Mouse (Mus musculus): ENCODE data around the gene Nol4l.

Gene Nol4l

DNA sequence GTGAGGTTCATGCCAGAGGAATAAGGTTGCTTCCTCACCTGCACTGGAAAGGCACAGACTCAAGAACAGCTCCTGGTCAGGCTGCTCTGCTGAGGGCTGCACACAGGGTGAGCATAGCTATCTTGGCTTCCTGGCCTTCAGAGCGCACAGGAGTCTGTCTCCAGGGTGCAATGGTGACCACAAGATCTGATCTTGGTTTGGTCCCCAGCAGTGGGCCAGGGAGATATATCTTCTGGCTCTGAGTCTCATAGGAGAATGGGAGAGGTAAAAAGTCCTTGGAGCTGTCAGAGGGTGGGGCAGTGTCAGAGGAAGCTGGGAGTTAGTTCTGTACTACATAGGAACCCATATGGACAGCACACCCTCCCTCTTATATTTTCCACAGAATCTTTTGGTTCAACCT, 50.3 kb downstream of the Nol4l start:
- DNase-seq = no peak

DNA sequence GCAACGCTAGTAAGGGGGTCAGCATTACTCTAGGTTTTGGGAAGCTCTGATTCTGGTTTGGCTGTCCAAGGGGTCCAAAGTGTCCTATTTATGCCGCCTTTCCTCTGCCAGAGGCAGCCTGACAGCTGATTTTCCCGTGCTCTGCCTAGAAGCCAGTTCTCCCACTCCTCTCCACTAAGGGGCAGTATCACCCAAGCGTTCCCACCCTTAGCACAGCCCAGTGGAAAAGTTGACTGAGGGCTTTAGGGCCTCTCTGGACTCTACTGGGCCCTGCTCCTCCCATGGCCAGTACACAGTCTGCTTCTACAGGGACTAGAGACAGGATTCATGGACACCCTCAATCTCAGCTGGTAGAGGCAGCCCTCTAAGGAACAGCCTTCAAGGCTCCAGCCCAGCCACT, 51.2 kb downstream of the Nol4l start:
- DNase-seq = peak; percentile 69

DNA sequence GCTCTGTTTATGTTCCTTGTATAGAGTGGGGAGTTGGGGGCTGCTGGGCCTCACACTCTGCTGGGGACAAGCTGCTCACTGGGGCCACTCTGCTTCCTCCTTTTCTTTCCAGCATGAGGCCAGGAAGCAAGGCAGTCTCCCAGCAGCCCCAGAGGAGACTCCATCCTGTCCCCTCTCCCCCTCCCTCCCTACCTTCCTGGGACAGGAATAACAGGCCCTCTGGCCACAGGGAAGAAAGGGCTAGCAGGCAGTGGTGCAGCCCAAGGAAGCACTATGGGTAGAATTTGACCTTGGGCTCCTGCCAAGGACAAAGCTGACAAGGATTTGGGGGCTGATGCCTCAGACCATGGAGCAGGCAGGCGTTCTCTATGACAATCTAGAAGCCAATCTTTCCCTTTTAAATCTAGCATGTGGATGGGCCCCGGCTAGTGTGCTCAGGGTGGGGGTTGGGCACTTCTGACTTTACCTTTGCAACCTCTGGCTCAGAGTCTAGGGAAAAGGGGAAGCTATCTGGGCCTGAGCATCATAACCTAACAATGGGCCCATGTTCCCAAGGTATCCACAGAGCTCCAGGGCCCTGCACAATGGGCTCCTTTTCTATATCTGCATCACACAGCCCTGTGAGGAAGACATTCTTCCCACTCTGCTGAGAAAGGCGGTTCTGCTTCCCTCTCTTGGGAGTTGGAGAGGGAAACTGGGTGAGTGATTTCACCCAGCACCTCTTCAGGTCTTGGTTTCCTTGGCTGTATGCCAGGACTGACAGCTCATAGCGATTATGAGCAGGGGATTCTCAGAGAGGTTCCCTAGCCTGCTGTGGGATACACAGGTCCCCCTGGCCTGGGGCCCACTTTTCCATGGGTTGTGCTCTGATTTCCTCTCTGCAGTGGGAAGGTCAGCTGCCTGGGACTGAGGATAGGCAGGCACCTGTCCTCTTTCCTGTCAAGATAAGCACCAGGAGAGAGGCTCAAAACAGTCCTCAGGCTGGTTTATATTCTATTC, 54.4 kb downstream of the Nol4l start:
- DNase-seq = peak; percentile 57

DNA sequence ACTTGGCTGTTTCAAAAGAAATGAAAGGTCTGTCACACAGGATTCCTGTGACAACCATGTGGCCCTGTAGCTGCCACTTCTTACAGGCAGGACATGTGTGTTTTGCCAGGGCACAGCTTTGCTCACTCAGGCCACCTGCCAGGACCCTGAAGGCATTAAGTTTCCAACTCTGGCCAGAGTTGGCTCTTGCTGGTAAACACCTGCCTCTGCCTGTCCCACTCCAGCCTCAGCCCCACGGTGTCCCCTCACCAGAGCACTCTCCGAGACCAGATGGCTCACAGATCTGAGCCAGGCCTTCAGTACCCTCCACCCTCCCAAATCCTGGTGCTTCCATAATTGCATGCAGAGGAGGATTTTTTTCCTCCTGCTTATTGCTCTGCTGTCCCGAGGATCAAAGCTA, 58.8 kb downstream of the Nol4l start:
- DNase-seq = no peak

DNA sequence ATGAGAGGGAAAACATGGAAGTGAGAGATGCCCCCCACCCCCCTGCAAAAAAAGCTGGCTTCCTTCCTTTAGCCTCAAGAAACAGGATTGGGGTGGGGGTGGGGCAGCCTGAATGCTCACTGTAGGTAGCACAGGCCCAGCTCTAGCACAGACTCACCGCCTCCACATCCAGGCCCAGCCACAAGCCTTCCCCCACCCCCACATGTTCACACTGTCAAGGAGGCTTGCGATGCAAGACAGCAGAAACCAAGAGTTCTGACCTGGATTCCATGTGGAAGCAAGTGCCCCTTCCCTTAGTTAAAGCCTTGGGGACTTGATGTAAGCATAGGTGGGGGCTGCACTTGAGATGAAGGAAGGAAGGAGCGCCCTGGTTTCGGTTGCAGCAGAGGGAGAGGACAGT, 60.0 kb downstream of the Nol4l start:
- DNase-seq = peak; percentile 67

DNA sequence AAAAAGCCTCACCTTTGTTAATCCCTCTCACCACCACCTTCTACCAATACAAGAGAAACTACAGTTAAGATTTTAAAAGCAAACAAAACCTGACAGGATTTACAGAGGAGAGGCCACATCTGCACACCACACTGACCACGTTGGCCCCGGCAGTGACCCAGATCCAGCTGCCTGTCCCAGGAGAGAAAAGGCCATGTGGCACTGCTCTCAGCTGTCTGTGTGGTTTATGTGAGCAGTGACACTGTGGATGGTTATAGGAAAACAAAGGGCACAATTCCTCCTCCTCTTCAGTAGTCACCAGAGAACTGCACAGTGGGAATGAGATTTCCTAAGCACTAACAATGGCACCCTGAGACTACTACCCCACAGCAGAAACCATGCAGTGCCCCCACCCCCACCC, 60.5 kb downstream of the Nol4l start:
- DNase-seq = no peak

DNA sequence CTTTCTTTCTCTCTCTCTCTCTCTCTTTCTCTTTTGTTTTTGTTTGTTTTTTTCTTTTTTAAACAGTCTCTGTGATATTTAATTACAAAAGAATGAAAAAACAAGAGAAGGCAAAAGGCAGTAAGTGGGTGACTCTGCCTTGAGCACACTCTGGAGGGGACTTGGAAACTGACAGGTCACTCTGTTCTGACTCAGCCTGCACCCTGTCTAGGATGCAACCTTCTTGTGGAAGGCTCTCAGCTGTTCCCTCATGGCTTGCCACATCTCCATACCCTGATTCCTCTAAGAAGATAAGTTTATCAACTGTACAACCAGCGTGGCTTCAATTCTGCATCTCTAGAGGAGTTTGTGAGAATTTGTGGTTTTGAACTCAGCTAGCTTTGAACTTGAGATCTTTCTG, 62.4 kb downstream of the Nol4l start:
- DNase-seq = no peak

DNA sequence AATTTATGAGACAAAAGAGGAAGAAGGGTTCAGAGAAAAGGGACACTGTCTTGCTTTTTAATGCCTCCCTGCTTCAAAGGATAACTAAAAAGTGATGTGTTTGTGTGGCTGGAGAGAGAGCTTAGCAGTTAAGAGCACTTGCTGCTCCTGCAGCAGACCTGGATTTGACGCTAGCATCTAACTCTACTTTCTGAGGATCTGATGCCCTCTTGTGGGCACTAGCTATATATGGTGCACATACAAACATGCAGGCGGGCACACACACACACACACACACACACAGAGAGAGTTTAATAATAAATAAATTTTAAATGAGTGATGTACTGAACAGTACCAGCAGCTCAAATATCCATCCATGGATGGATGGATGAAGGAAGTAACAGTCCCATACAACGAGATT, 66.5 kb downstream of the Nol4l start:
- no peak for DNase-seq

DNA sequence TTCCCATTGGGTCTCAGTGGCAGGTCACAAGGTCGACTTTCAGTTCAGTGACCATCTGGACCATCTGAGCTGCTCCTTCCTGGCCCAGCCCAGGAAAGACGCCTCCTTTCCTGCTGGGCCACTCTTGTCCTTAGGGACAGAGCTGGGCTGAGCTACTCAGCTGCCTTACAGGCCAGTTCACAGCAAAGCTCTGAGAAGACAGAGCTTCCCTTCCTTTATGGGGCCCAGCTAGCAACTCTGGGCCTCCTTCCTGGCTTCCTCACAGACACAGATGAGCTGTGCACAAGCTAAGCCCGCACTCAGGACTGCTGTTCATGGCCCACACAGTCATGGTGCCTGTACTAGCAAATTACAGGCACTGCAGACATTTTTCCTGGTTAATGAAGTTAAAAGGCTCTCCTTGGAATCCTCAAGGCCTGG, 71.7 kb downstream of the Nol4l start:
- DNase-seq = no peak

DNA sequence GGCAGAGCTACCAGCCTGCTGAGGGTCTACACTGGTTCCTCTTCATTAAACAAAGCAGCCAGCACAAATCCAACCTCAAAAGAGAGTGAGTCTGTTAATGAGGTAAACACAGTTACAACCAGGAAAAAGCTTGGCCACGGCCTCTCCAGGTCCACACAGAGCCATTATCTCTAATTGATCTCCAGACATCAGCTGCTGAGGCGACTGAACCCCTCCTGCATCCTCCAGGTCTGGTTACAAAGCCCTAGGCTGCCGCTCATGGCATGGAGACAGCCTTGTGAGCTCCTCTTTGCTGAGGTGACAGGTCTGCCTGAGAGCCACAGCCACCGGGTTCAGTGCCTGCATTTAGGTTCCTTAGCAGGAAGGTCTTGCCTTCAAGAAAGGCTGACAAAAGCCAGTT, 72.3 kb downstream of the Nol4l start:
- no peak for DNase-seq

DNA sequence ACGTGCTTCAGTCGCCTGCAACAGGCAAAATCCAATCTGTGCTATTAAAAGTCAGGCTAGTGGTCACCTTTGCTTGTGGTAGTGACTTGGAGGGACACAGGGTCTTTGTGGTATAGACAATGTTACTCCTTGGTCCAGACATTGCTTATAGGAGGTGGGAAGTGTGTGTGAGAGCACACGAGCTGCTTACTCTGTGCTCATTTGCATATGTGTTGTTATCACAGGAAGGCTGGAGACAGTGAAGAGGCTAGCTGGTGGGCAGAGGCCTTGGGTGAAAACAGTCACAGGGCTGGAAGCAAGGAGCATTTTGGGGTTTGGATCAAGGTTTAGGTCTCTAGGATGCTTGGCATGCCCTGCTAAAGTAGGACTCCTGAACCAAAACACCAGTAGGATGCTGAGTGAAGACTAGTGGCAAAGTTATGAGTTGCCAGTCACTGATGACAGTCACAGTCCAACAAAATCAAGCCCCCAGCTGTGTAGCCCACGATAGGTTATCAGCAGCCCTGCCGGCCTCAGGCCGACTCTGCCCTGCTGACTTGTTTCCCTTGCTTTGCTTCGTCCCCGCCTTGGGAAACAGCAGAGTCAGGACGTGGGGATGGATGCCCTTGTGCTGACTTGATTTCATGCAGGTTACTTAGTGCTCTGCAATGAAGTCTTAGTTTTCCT, 74.8 kb downstream of the Nol4l start:
- no peak for DNase-seq

DNA sequence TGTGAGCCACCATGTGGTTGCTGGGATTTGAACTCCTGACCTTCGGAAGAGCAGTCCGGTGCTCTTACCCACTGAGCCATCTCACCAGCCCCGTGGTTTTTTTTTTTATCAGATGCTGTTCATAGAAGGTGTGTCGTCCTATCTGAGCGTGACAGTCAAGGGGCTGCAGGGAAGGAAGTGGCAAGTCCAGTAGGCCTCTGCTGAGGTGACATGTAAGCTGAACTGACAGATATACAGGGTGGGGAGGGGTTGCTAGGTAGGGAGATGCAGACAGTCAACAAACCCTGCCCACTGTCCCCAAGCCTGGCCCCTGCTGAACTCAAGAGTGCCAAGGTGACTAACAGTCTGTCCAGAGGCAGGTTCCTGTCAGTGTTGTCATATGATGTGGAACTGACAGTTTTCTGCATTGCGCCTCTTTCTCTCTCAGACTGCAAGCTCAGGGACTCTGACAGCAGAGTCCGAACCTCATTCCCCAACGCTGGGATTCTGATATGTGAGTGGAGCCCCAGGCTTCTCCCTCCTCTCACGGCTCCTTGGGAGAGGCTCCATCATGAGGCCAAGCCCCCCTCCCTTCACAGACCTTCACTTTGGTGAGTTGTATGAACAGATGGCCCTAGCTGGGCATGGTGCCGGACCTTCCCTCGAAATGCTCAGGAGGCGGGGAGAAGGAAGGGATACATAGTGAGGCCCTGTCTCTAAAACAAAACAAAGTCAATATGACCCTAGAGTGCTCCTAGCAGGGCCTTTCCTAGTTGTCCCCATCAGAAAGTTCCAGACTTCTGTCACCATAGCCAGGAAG, 75.6 kb downstream of the Nol4l start:
- no peak for DNase-seq

DNA sequence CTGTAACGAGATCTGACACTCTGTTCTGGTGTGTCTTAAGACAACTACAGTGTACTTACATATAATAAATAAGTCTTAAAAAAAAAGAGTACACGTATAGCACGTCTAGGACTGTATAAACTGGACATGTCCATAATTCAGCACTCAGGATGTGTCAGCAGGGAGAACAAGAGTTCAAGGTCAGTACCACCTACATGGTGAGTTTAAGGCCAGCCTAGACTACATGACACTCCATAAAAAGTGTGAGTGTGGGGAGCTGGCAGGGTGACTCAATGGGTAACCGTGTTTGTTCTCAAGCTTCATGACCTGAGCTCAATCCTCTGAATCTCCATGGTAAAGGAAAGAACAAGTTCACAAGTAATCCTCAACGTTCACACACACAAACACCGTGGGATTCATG, 81.3 kb downstream of the Nol4l start:
- DNase-seq = no peak

DNA sequence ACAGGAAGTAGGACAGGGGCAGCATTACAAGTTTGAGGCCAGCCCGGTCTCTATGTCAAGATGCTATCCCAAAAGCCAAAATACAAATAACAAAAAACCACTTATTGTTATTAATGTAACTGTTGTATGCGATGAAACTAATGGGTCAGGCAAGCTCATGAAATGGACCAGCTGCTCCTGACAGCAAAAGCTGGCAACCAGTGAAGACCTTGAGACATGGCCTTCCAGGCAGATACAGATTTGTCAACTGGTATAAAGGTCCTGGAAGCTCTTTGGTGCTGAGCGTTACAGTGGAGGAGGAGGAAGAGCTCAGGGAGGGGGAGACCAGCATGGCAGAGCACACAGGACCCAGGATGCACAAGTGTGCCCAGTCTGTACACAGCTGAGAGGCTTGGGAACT, 82.1 kb downstream of the Nol4l start:
- no peak for DNase-seq

DNA sequence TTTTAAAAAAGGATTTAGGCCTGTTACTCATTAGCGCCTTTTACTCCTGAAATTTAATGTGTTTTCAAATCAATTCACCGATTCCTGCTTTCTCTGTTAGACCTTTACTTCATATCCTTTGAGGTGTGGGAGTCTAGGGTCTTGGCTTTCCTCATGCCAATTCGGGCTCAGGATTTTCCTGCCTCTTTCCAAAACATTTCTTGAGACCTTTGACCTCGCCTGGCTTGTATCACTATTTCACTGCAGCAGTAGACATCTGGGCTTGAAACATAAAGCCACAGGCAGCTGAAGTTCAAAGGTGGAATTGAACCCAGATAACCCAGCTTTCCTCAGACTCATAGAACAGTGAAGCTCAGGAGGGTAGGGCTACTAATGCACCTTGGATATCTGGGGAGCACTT, 83.3 kb downstream of the Nol4l start:
- DNase-seq = no peak

DNA sequence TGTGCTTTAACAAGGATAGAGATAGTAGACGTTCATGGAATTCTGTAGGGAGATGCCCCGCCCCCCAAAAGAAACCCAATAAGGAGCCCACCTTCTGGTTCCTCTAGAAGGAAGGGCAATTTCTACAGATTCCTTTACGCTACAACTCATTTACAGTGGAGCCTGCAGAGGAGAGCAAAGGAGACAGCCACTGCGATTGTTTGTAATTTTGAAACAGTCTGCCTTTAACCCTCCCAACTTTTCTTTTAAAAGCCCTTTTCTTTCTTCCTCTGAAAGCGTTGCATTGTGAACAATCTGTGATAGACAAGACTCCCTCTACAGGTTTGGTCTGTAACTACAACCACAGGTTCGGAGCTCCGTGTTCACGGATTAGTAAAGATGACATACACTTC, 83.8 kb downstream of the Nol4l start:
- peak; percentile 72 for DNase-seq

DNA sequence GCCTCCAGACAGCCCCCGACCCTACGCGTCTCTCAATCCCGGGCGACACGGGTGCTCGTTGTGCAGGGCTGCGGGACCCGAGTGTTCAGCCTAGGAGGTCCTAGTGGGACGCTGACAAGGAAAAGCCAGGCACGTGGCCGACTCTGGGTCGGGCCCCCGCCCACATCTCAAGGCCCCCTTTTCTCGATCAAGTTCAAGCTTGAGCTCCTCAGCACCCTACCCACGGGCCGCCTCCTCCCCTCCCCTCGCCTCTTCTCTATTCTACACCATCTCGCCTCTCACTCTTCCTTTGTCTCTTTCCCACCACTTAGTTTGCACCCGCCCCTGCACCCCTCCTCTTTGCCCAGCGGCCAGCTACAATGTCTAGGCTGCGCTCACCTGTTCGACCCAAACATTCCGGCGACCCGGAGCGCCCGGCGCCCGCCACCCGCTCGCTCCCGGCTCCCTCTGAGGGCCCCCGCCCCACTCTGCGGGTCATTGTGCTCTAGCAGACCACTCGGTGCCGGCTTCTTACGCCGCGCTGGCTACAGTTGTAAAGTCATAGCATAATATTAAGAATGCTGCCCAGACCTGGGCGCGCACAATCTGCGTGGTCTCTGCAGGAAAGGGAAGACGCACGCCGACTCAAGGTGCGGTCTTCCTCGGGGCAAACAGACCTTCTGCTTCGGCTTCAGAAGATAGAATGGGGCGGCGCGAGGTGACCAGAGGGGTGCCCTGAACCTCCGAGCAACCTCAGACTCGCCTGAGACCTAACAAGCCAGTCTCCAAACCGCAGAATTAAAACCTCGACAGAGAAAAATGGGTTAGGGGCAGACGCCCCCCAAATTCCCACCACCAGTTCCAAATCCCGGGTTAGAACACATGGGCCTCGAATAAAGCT, 84.4 kb downstream of the Nol4l start:
- no peak for DNase-seq

DNA sequence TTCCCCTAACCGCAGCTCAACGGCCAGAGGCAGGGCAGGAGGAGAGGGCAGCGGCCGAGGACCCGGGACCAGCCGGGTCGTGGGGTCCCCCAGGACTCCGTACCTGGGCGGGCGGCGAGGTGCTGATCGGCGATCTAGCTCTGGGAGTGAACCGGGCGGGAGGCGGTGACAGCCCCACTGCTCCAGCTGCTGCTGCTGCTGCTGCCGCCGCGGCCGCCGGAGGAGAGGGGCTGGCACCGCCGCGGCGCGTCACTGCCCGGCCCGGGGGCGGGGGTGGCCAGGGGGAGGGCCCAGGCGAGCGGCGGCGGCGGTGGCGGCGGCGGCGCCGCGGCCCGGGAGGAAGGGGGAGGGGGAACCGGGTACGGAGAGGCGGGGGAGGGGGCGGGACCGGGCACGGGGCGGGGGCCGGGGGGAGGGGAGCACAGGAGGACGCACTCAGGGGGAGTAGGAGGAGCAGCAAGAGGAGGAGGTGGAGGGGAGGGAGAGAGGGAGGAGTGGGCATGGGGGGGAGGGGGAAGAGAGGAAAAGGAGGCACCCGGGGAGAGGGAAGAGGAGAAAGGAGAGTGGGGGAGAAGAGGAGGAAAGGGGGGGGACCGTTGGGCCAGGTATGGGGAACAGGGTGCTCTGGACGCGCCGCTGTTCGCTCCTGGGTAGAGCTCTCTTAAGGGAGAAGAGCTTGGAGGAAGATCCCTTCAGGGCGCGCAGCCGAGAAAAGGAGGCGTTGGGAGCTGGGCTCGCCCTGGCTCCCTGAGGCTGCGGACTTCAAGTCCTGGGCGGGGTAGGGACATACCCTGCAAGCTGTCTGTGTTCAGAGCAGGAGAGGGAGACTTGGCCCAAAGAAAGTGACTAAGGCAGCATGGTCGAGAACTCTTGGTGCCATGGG, 85.3 kb downstream of the Nol4l start:
- peak; percentile 70 for DNase-seq

DNA sequence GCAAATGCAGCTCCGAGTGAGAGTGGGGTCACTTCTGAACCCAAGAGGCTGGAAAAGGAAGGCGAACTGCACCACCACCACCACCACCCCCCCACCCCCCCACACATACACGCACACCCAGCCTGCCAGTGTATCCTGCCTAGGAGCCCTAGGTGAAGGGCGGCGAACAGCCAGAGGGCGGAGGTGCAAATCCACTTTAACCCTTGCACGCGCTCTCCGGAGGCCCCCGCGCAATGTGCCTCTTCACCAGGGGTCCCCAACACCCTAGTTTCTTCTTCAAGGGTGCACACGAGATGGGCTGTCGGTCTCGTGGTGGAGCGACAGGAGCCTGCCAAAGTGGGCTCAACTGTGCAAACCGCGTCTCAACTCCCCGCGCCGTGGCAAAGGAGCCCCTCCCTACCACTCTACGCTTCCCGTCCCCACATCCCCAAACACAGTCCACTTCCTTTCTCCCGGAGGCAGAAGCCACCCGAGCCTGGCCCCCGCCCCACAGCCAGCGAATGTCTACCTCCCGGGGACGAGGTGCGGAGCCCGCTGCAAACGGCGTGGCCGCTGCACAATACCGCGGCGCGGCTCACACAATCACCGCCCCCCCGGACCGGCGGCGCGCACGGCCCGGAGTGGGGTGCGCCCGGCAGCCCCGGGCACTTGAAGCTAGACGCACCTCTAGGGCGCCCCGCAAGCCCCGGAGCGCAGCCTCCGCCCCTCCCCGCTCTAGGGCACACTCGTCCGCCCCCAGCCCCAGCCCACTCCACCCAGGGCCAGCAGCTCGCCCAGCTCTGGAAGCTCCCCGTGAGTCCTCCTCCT, 86.1 kb downstream of the Nol4l start:
- DNase-seq = peak; percentile 54

DNA sequence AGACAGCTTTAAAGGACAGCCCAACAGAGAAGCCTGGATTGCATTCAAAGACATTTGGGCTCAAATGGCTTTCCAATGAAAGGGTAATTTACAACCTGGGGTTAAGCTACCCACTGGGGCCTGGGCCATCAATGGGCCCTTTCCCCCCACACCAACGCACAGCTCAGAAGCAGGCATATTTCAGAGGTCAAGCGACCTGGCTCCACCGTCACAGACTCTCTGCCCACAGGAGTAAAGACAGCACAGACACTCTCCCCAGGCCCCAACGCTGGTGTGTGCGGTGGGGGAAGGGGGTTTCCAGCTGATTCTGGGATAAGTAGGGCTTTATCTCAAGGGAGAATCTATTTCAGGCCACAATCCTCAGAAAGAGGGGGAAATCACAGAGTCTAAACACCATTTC, 87.1 kb downstream of the Nol4l start:
- DNase-seq = no peak

Measured in right cerebral cortex, adult 18-20 months (tissue).